Mouse (Mus musculus) gastrocnemius, adult 8-10 months (tissue): Measurements from ENCODE around the gene Camkv. TPM values are rescaled to one million over a fixed set of nuclear protein-coding genes. Genes with fewer than 3 reads are reported as not detected.

ENCODE experiments used
- DNase-seq, 2 experiments: peaks; one replicate each; pipeline ENCODE4 v3.0.0; 2022; ENCODE audit warnings: low spot score in 2 of 2
- total RNA-seq, 4 experiments: library from RNA; stranded (reverse); gene quantifications; 2 replicates each; pipeline ENCODE4 v1.2.4; 2022

The Camkv gene
- total RNA-seq, 4 experiments from 2014 or later = 0.20 to 0.46 (median 0.35) TPM

- DNase-seq = peak in 1 of 2 experiments; percentile 23
Observed at GRCm38 (mm10) chr9:107923021-107923420, 12.5 kb upstream of the Camkv start.

- peak; percentile 34 to 59 for DNase-seq
Observed at GRCm38 (mm10) chr9:107923956-107924355, 11.5 kb upstream of the Camkv start.

GRCm38 (mm10) chr9:107925251-107925650 is 10.2 kb upstream of the Camkv start:
- DNase-seq = no peak

GRCm38 (mm10) chr9:107926920-107927420 is 8.5 kb upstream of the Camkv start:
- no peak for DNase-seq

GRCm38 (mm10) chr9:107927749-107928148 is 7.7 kb upstream of the Camkv start:
- no peak for DNase-seq

GRCm38 (mm10) chr9:107928169-107928568 is 7.3 kb upstream of the Camkv start, which contains the start of gene Actl11:
Actl11 (plus strand) TSS chr9:107928469.
- no peak for DNase-seq

- DNase-seq = no peak
Observed at GRCm38 (mm10) chr9:107932221-107932620, 3.3 kb upstream of the Camkv start.

GRCm38 (mm10) chr9:107934146-107934545 is 1.3 kb upstream of the Camkv start:
- DNase-seq = no peak

- DNase-seq = no peak
Observed at GRCm38 (mm10) chr9:107935790-107936214, 328 bp downstream of the Camkv start.

- DNase-seq = no peak
Observed at GRCm38 (mm10) chr9:107936215-107936822, 845 bp downstream of the Camkv start.

GRCm38 (mm10) chr9:107936831-107937230 is 1.4 kb downstream of the Camkv start:
- no peak for DNase-seq

GRCm38 (mm10) chr9:107947241-107948194 is 12.0 kb downstream of the Camkv start:
- DNase-seq = peak; percentile 21 to 48

GRCm38 (mm10) chr9:107949184-107949921 is 13.9 kb downstream of the Camkv start:
- no peak for DNase-seq

- DNase-seq = no peak
Observed at GRCm38 (mm10) chr9:107949922-107950235, 14.4 kb downstream of the Camkv start, which contains the start of gene Traip. Traip (plus strand) TSS chr9:107950136.

GRCm38 (mm10) chr9:107950460-107951355 is 15.2 kb downstream of the Camkv start:
- DNase-seq = peak; percentile 86 to 89

GRCm38 (mm10) chr9:107955613-107956289 is 20.3 kb downstream of the Camkv start:
- DNase-seq = peak; percentile 30 to 34

- DNase-seq = no peak
Observed at GRCm38 (mm10) chr9:107957141-107957540, 21.7 kb downstream of the Camkv start.

GRCm38 (mm10) chr9:107959896-107960295 is 24.4 kb downstream of the Camkv start:
- DNase-seq = no peak

GRCm38 (mm10) chr9:107960928-107961327 is 25.5 kb downstream of the Camkv start:
- DNase-seq = no peak

GRCm38 (mm10) chr9:107961351-107961762 is 25.9 kb downstream of the Camkv start:
- no peak for DNase-seq
